Mouse (Mus musculus) thymus, postnatal 0 days (tissue): ENCODE data around the gene Asgr1. TPM values are rescaled to one million over a fixed set of nuclear protein-coding genes. Genes with fewer than 3 reads are reported as not detected.

Source experiments
- microRNA counts: library from miRNA; unstranded; fragments of <30 nt; microRNA quantifications from one replicate; lab custom pipeline; 2015
- microRNA-seq: library from miRNA; unstranded; fragments of <30 nt; microRNA quantifications from one replicate; pipeline ENCODE4, GENCODE M21; 2016; ENCODE audit warnings: borderline number of aligned reads
- polyA plus RNA-seq: library from polyadenylated mRNA; unstranded; fragments of >200 nt; fragmentation: Nextera tagmentation; extraction: Ambion mirVana; gene quantifications from 2 replicates; pipeline ENCODE4 v1.2.1, GENCODE M21; 2015

Asgr1 gene
- polyA plus RNA-seq, 1 experiment from 2014 or later: 0.31 TPM

MicroRNAs encoded within 50 kb of the gene (microRNA counts, 519-probe panel; counts per million panel counts)
- 473 counts per million, percentile 71 among the panel's probes with 10 or more counts for microRNA mmu-miR-324-3p (lab: Ali Mortazavi, UCI)
- 473 counts per million, percentile 71 among the panel's probes with 10 or more counts for microRNA mmu-miR-324-5p (lab: Ali Mortazavi, UCI)

Small RNAs within 50 kb of the gene (microRNA-seq; reads per million reads assigned to microRNA genes)
- 3,037 reads per million, percentile 81 among the genes with 10 or more reads in this experiment for gene Mir324

Other genes with a start within 250 kb of the Asgr1 start
- gene Tmem102, start 248.5 kb upstream of the Asgr1 start, polyA plus RNA-seq: 11.2 and 12.8 TPM in 2 replicates
- gene Gm39566, start 238.8 kb upstream of the Asgr1 start, polyA plus RNA-seq: not detected in 2 replicates
- not detected in 2 replicates for gene Spem2, start 235.6 kb upstream of the Asgr1 start, polyA plus RNA-seq
- not detected in 2 replicates for gene Spem1, start 231.9 kb upstream of the Asgr1 start, polyA plus RNA-seq
- gene Nlgn2, start 216.3 kb upstream of the Asgr1 start, polyA plus RNA-seq: 1.2 and 1.9 TPM in 2 replicates
- gene Tmem256, start 215.6 kb upstream of the Asgr1 start, polyA plus RNA-seq: 325 and 342 TPM in 2 replicates
- 68.4 and 70.4 TPM in 2 replicates for gene Plscr3, start 207.7 kb upstream of the Asgr1 start, polyA plus RNA-seq
- 1.1 and 1.5 TPM in 2 replicates for gene Tnk1, start 195.4 kb upstream of the Asgr1 start, polyA plus RNA-seq
- gene Tmem95, start 176.1 kb upstream of the Asgr1 start, polyA plus RNA-seq: not detected in 2 replicates
- gene Kctd11, start 172.7 kb upstream of the Asgr1 start, polyA plus RNA-seq: 1.7 and 2.3 TPM in 2 replicates
- 150 and 176 TPM in 2 replicates for gene Acap1, start 158.5 kb upstream of the Asgr1 start, polyA plus RNA-seq
- gene 2810408A11Rik, start 153.1 kb upstream of the Asgr1 start, polyA plus RNA-seq: 19.8 and 26.0 TPM in 2 replicates
- 6.2 and 7.5 TPM in 2 replicates for gene Neurl4, start 153.0 kb upstream of the Asgr1 start, polyA plus RNA-seq
- gene Gps2, start 140.2 kb upstream of the Asgr1 start, polyA plus RNA-seq: 94.8 and 106 TPM in 2 replicates
- 2,117 and 2,260 TPM in 2 replicates for gene Eif5a, start 132.1 kb upstream of the Asgr1 start, polyA plus RNA-seq
- 2.6 and 3.6 TPM in 2 replicates for gene Ybx2, start 118.3 kb upstream of the Asgr1 start, polyA plus RNA-seq
- gene Slc2a4, start 105.9 kb upstream of the Asgr1 start, polyA plus RNA-seq: 11.7 and 11.9 TPM in 2 replicates
- 14.4 and 14.8 TPM in 2 replicates for gene Cldn7, start 89.3 kb upstream of the Asgr1 start, polyA plus RNA-seq
- gene Ctdnep1, start 72.9 kb upstream of the Asgr1 start, polyA plus RNA-seq: 24.1 and 25.6 TPM in 2 replicates
- gene Elp5, start 71.6 kb upstream of the Asgr1 start, polyA plus RNA-seq: 92.6 and 98.6 TPM in 2 replicates
- gene Gabarap, start 62.9 kb upstream of the Asgr1 start, polyA plus RNA-seq: 400 and 425 TPM in 2 replicates
- 52.2 and 61.3 TPM in 2 replicates for gene Phf23, start 58.3 kb upstream of the Asgr1 start, polyA plus RNA-seq
- 20.6 and 21.0 TPM in 2 replicates for gene Dvl2, start 53.5 kb upstream of the Asgr1 start, polyA plus RNA-seq
- gene Acadvl, start 38.7 kb upstream of the Asgr1 start, polyA plus RNA-seq: 105 and 107 TPM in 2 replicates
- 3.8 and 6.6 TPM in 2 replicates for gene Dlg4, start 37.1 kb upstream of the Asgr1 start, polyA plus RNA-seq
- 0.26 and 0.42 TPM in 2 replicates for gene Asgr2, start 38.6 kb downstream of the Asgr1 start, polyA plus RNA-seq
- gene Mgl2, start 76.2 kb downstream of the Asgr1 start, polyA plus RNA-seq: 5.3 and 6.0 TPM in 2 replicates
- 3.6 and 3.7 TPM in 2 replicates for gene Clec10a, start 102.1 kb downstream of the Asgr1 start, polyA plus RNA-seq
- gene Slc16a11, start 158.7 kb downstream of the Asgr1 start, polyA plus RNA-seq: 1.2 and 1.9 TPM in 2 replicates
- 2.3 and 2.4 TPM in 2 replicates for gene Slc16a13, start 167.0 kb downstream of the Asgr1 start, polyA plus RNA-seq
- 1.9 and 2.2 TPM in 2 replicates for gene Bcl6b, start 175.7 kb downstream of the Asgr1 start, polyA plus RNA-seq
- 174 and 191 TPM in 2 replicates for gene 0610010K14Rik, start 183.8 kb downstream of the Asgr1 start, polyA plus RNA-seq
- 13.0 and 13.9 TPM in 2 replicates for gene Gm21988, start 185.7 kb downstream of the Asgr1 start, polyA plus RNA-seq
- 355 and 365 TPM in 2 replicates for gene Rnasek, start 185.8 kb downstream of the Asgr1 start, polyA plus RNA-seq
- gene Alox12, start 201.3 kb downstream of the Asgr1 start, polyA plus RNA-seq: 0.54 and 0.61 TPM in 2 replicates